Mouse (Mus musculus) intestine, embryonic 16.5 days (tissue): ENCODE measurements around the gene Omt2b. TPM values are rescaled to one million over a fixed set of nuclear protein-coding genes. Genes with fewer than 3 reads are reported as not detected.
"Not testable (repeated sequence)": the region's sequence is repeated elsewhere in the genome, so short reads cannot be mapped to it uniquely, and the experiment has no call there.

ENCODE experiments used
- ATAC-seq: fragments of 200-750 bp; cut with Nextera tagmentation; 2 replicates; pipeline ENCODE4 v1.8.0; 2017; ENCODE audit warnings: moderate TSS enrichment, moderate library complexity
- H3K27ac ChIP-seq: fragments of 300-500 bp; sonication (generic); 2 replicates; pipeline ENCODE4 v1.5.1; 2014; ENCODE audit warnings: mild to moderate bottlenecking, low read length
- H3K27me3 ChIP-seq: fragments of 300-500 bp; sonication (generic); replicated peaks from 2 replicates; pipeline ENCODE4 v1.6.1; 2014; ENCODE audit warnings: low read length, control low read depth, mixed read lengths; ENCODE audit not compliant: control insufficient read depth, insufficient read depth
- H3K36me3 ChIP-seq: fragments of 300-500 bp; sonication (generic); 2 replicates; pipeline ENCODE4 v1.6.1; 2014; ENCODE audit warnings: low read length, control low read depth; ENCODE audit not compliant: control insufficient read depth, insufficient read depth
- H3K4me1 ChIP-seq: fragments of 300-500 bp; sonication (generic); 2 replicates; pipeline ENCODE4 v1.6.1; 2014; ENCODE audit warnings: low read length, control low read depth, mixed read lengths; ENCODE audit not compliant: control insufficient read depth, insufficient read depth
- H3K4me2 ChIP-seq: fragments of 300-500 bp; sonication (generic); 2 replicates; pipeline ENCODE4 v1.6.1; 2014; ENCODE audit warnings: low read depth, low read length, control low read depth
- H3K4me3 ChIP-seq: fragments of 300-500 bp; sonication (generic); 2 replicates; pipeline ENCODE4 v1.5.1; 2014; ENCODE audit warnings: mild to moderate bottlenecking, low read length
- H3K9ac ChIP-seq: fragments of 300-500 bp; sonication (generic); 2 replicates; pipeline ENCODE4 v1.6.1; 2014; ENCODE audit warnings: low read depth, low read length
- H3K9me3 ChIP-seq: fragments of 300-500 bp; sonication (generic); 2 replicates; pipeline ENCODE4 v1.6.1; 2016; ENCODE audit warnings: low read length, control low read depth; ENCODE audit not compliant: control insufficient read depth
- WGBS: fragments of 180-500 bp; shearing (Covaris S2); extraction: QIAGEN DNeasy Blood & Tissue Kit; methylation state at CpG from one replicate; pipeline ENCODE4 v1.1.7; 2014; 5-methylcytosine and 5-hydroxymethylcytosine counted together
- polyA plus RNA-seq: library from polyadenylated mRNA; unstranded; fragments of >200 nt; fragmentation: Nextera tagmentation; extraction: Ambion mirVana; gene quantifications from 2 replicates; pipeline ENCODE4 v1.2.1, GENCODE M21; 2015

The Omt2b gene
- polyA plus RNA-seq: not detected in 2 replicates

GRCm38 (mm10) chr9:78327289-78327688 is at the start of gene Omt2b:
Omt2b (plus strand) TSS chr9:78327589.
- H3K4me1 ChIP-seq, H3K36me3 ChIP-seq, H3K9me3 ChIP-seq, H3K9ac ChIP-seq, H3K4me3 ChIP-seq, ATAC-seq, H3K27ac ChIP-seq, H3K27me3 ChIP-seq, H3K4me2 ChIP-seq: not testable (repeated sequence)
- WGBS: 90% methylated on average over 1 of the region's 1 CpGs

- H3K27me3 ChIP-seq, H3K36me3 ChIP-seq, H3K4me3 ChIP-seq, H3K4me1 ChIP-seq, H3K4me2 ChIP-seq, H3K9ac ChIP-seq, H3K9me3 ChIP-seq: not testable (repeated sequence)
- H3K27ac ChIP-seq: peak overlapping the region; percentile 51
- WGBS: 71% methylated on average over 4 of the region's 4 CpGs
- peak; percentile 99 for ATAC-seq
Measured at GRCm38 (mm10) chr9:78282002-78282711, 45.2 kb upstream of the Omt2b start.

- H3K4me1 ChIP-seq, H3K9ac ChIP-seq, H3K27me3 ChIP-seq, H3K27ac ChIP-seq, H3K9me3 ChIP-seq, H3K36me3 ChIP-seq, H3K4me3 ChIP-seq, H3K4me2 ChIP-seq: not testable (repeated sequence)
- peak; percentile 53 for ATAC-seq
- 77% methylated on average over 1 of the region's 1 CpGs for WGBS
Measured at GRCm38 (mm10) chr9:78289063-78289462, 38.3 kb upstream of the Omt2b start.

GRCm38 (mm10) chr9:78289723-78290122 is 37.7 kb upstream of the Omt2b start, which contains the start of gene Gm10639:
Gm10639 (plus strand) TSS chr9:78289923.
- not testable (repeated sequence) for H3K36me3 ChIP-seq, H3K4me3 ChIP-seq, H3K9ac ChIP-seq, H3K4me2 ChIP-seq, H3K27ac ChIP-seq, H3K4me1 ChIP-seq, H3K27me3 ChIP-seq, H3K9me3 ChIP-seq
- peak; percentile 94 for ATAC-seq
- 63% methylated on average over 3 of the region's 3 CpGs for WGBS

- H3K4me1 ChIP-seq, H3K27ac ChIP-seq, H3K4me3 ChIP-seq, H3K36me3 ChIP-seq, H3K27me3 ChIP-seq, H3K4me2 ChIP-seq, H3K9ac ChIP-seq, ATAC-seq, H3K9me3 ChIP-seq: not testable (repeated sequence)
- 75% methylated on average over 8 of the region's 8 CpGs for WGBS
Measured at GRCm38 (mm10) chr9:78292462-78292861, 34.9 kb upstream of the Omt2b start.

GRCm38 (mm10) chr9:78293683-78294082 is 33.7 kb upstream of the Omt2b start:
- not testable (repeated sequence) for ATAC-seq

GRCm38 (mm10) chr9:78294781-78295180 is 32.6 kb upstream of the Omt2b start:
- not testable (repeated sequence) for ATAC-seq, H3K27me3 ChIP-seq, H3K9me3 ChIP-seq, H3K27ac ChIP-seq, H3K36me3 ChIP-seq, H3K4me2 ChIP-seq, H3K4me3 ChIP-seq, H3K9ac ChIP-seq, H3K4me1 ChIP-seq
- WGBS: 84% methylated on average over 4 of the region's 7 CpGs

More at GRCm38 (mm10) chr9:78293683-78294082, 33.7 kb upstream of the Omt2b start:
- WGBS: 73% methylated on average over 1 of the region's 1 CpGs
- H3K9me3 ChIP-seq, H3K36me3 ChIP-seq, H3K27ac ChIP-seq, H3K4me1 ChIP-seq, H3K9ac ChIP-seq, H3K4me2 ChIP-seq, H3K4me3 ChIP-seq, H3K27me3 ChIP-seq: not testable (repeated sequence)

GRCm38 (mm10) chr9:78296089-78296488 is 31.3 kb upstream of the Omt2b start:
- H3K9me3 ChIP-seq, H3K9ac ChIP-seq, H3K4me1 ChIP-seq, H3K36me3 ChIP-seq, H3K27me3 ChIP-seq, H3K4me3 ChIP-seq, H3K27ac ChIP-seq, H3K4me2 ChIP-seq: not testable (repeated sequence)
- 10% methylated on average over 6 of the region's 6 CpGs for WGBS
- peak; percentile 19; the same call in 1 of the 2 replicates for ATAC-seq

- H3K27ac ChIP-seq: no peak overlapping the region
- no peaks in the 10 kb centered on the region for H3K4me1 ChIP-seq
- H3K4me3 ChIP-seq: no peak overlapping the region
- no peaks in the 10 kb centered on the region for H3K27me3 ChIP-seq
- no peak overlapping the region for H3K9ac ChIP-seq
- ATAC-seq: no peak
- H3K4me2 ChIP-seq: no peak overlapping the region
- 76% methylated on average over 1 of the region's 1 CpGs for WGBS
- no peaks in the 10 kb centered on the region for H3K36me3 ChIP-seq
- no peaks in the 10 kb centered on the region for H3K9me3 ChIP-seq
Measured at GRCm38 (mm10) chr9:78298232-78298631, 29.2 kb upstream of the Omt2b start.

GRCm38 (mm10) chr9:78299143-78299542 is 28.2 kb upstream of the Omt2b start:
- WGBS: 61% methylated on average over 1 of the region's 1 CpGs
- H3K4me1 ChIP-seq, H3K4me2 ChIP-seq, H3K9ac ChIP-seq, H3K27me3 ChIP-seq, H3K27ac ChIP-seq, H3K9me3 ChIP-seq, H3K36me3 ChIP-seq, H3K4me3 ChIP-seq: not testable (repeated sequence)
- ATAC-seq: peak; percentile 84
